Mouse (Mus musculus): ENCODE measurements around the gene Git1. TPM values are rescaled to one million over a fixed set of nuclear protein-coding genes. Genes with fewer than 3 reads are reported as not detected.

Git1 gene
- polyA plus RNA-seq, 1 experiment from 2014 or later, result 12.6 TPM

- Histone ChIP-seq H3K9ac (replicated peaks; ENCODE audit: low read depth) (no peak overlapping the region), H3K4me1 (ENCODE audit: insufficient read depth, low read depth, low read length) (no peaks in the 10 kb centered on the region), H3K4me3 (ENCODE audit: low read depth, low read length) (no peak overlapping the region), H3K27ac (ENCODE audit: low read length) (no peak overlapping the region), H3K9me3 (ENCODE audit: low read length) (no peaks in the 10 kb centered on the region), H3K36me3 (ENCODE audit: insufficient read depth, low read length) (no peaks in the 10 kb centered on the region; the same call in 1 of the 2 replicates), H3K27me3 (replicated peaks; ENCODE audit: insufficient read depth, low read length) (no peaks in the 10 kb centered on the region), H3K4me2 (replicated peaks; ENCODE audit: low read depth, low read length) (no peak overlapping the region)
- 66% methylated on average over 2 of the region's 2 CpGs for WGBS
- DNase-seq (ENCODE audit: low spot score), result no peak
- no peak for TF ChIP-seq CTCF (IDR thresholded peaks at IDR 0.05)
- TF ChIP-seq EP300 (IDR thresholded peaks at IDR 0.05), result no peak
- ATAC-seq, result no peak
These were observed 37.5 kb downstream of the Git1 start for GRCm38 (mm10) chr11:77530862-77531261.

DNA sequence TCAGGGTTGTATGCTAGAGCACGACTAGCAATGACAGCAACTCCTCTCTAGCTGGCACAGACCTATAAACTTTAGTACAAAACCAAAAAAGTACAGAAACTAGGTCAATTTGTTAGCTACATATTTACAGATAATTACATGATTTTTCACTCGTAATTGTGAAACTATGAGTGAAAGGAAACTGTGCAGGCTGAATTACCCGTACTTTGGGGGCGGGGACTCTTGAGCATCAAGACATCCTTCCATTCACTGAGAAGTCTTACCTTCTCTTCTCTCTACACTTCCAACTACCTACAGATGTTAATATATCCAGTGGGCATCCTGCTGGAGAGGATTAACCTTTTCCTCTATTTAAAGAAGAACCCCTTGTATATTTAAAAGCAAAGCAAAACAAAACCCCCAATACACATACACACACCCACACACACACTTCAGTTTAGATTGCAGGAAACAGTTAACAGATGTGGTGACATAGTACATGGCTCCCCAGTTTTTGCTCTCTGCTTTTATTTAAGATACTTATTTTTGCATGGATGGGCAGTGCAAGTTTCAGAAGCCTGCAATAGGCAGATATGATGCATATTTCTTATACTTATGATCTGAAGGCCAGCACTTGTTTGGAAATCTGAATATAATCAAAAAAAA, 39.0 kb downstream of the Git1 start:
- Histone ChIP-seq H3K27me3 (replicated peaks; ENCODE audit: insufficient read depth, low read length) (no peaks in the 10 kb centered on the region), H3K4me2 (replicated peaks; ENCODE audit: low read depth, low read length) (no peak overlapping the region), H3K27ac (ENCODE audit: low read length) (no peak overlapping the region), H3K36me3 (ENCODE audit: insufficient read depth, low read length) (no peaks in the 10 kb centered on the region; the same call in 1 of the 2 replicates), H3K9ac (replicated peaks; ENCODE audit: low read depth) (no peak overlapping the region), H3K9me3 (ENCODE audit: low read length) (no peaks in the 10 kb centered on the region), H3K4me3 (ENCODE audit: low read depth, low read length) (no peak overlapping the region), H3K4me1 (ENCODE audit: insufficient read depth, low read depth, low read length) (no peaks in the 10 kb centered on the region)
- DNase-seq (ENCODE audit: low spot score), result no peak
- 79% methylated on average over 4 of the region's 4 CpGs for WGBS
- no peak for TF ChIP-seq EP300 (IDR thresholded peaks at IDR 0.05)
- TF ChIP-seq CTCF (IDR thresholded peaks at IDR 0.05), result no peak
- ATAC-seq, result no peak

DNA sequence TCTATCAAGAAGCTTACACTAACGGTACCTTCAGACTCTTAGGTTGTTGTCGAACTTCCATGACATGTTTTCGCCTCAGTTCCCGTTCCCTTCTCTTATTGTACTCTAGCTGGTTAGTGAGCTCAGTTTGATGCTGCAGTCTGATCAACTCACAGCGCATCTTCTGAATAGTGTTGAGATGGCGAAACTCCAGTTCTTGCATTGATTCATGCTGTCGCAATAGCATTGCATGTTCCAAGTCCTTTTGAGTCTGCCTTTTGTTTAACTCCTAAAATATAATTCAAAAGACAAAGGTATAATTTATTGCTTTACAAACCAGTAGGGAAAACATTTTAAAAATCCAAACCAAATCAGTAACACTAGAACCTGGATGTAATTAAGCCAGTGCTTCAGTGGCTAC, 51.9 kb downstream of the Git1 start:
- Histone ChIP-seq H3K27ac (ENCODE audit: low read length) (no peak overlapping the region), H3K9me3 (ENCODE audit: low read length) (no peaks in the 10 kb centered on the region), H3K9ac (replicated peaks; ENCODE audit: low read depth) (no peak overlapping the region), H3K27me3 (replicated peaks; ENCODE audit: insufficient read depth, low read length) (no peaks in the 10 kb centered on the region), H3K4me1 (ENCODE audit: insufficient read depth, low read depth, low read length) (no peaks in the 10 kb centered on the region), H3K4me2 (replicated peaks; ENCODE audit: low read depth, low read length) (no peak overlapping the region), H3K36me3 (ENCODE audit: insufficient read depth, low read length) (peaks cover 37% of the 10 kb centered on the region), H3K4me3 (ENCODE audit: low read depth, low read length) (no peak overlapping the region)
- DNase-seq (ENCODE audit: low spot score) (no peak), ATAC-seq (no peak)
- 91% methylated on average over 7 of the region's 7 CpGs for WGBS
- no peak for TF ChIP-seq EP300 (IDR thresholded peaks at IDR 0.05)
- TF ChIP-seq CTCF (IDR thresholded peaks at IDR 0.05), result no peak

Other genes starting within 250 kb of the Git1 start
- 0.26 and 0.45 TPM in 2 replicates for gene Coro6, start 31.2 kb upstream of the Git1 start, polyA plus RNA-seq (2015; fragmentation: Nextera tagmentation; extraction: Ambion mirVana)
- gene Ankrd13b, start 3.9 kb upstream of the Git1 start, polyA plus RNA-seq (2015; fragmentation: Nextera tagmentation; extraction: Ambion mirVana), result 1.9 and 2.2 TPM in 2 replicates
- 4.1 and 4.3 TPM in 2 replicates for gene Abhd15, start 21.6 kb downstream of the Git1 start, polyA plus RNA-seq (2015; fragmentation: Nextera tagmentation; extraction: Ambion mirVana)
- gene Trp53i13, start 22.4 kb downstream of the Git1 start, polyA plus RNA-seq (2015; fragmentation: Nextera tagmentation; extraction: Ambion mirVana), result 27.4 and 32.9 TPM in 2 replicates
- 0.07 and 0.13 TPM in 2 replicates for gene Gm10392, start 25.6 kb downstream of the Git1 start, polyA plus RNA-seq (2015; fragmentation: Nextera tagmentation; extraction: Ambion mirVana)
- gene Taok1, start 114.3 kb downstream of the Git1 start, polyA plus RNA-seq (2015; fragmentation: Nextera tagmentation; extraction: Ambion mirVana), result 18.4 and 21.4 TPM in 2 replicates
- 4.1 and 5.2 TPM in 2 replicates for gene Nufip2, start 192.6 kb downstream of the Git1 start, polyA plus RNA-seq (2015; fragmentation: Nextera tagmentation; extraction: Ambion mirVana)
- not detected in 2 replicates for gene Cryba1, start 231.7 kb downstream of the Git1 start, polyA plus RNA-seq (2015; fragmentation: Nextera tagmentation; extraction: Ambion mirVana)

Measured in lung, postnatal 0 days (tissue).